Mouse (Mus musculus): ENCODE data around the gene Fam78a. TPM values are rescaled to one million over a fixed set of nuclear protein-coding genes. Genes with fewer than 3 reads are reported as not detected.
A peak's percentile ranks its signal among the peaks of the same experiment; 100 is the strongest.

The Fam78a gene
- total and polyA plus RNA-seq, 2 experiments from 2014 or later = 0.39 to 1.3 TPM

GRCm38 (mm10) chr2:32074404-32074803 lies 10.3 kb downstream of the Fam78a start:
- H3K36me3 ChIP-seq (ENCODE audit: insufficient read depth, low read length) = no peaks in the 10 kb centered on the region
- H3K27ac ChIP-seq = no peak overlapping the region
- no peak overlapping the region for H3K4me2 ChIP-seq (ENCODE audit: low read depth, low read length)
- H3K9me3 ChIP-seq (ENCODE audit: low read length) = no peaks in the 10 kb centered on the region
- no peaks in the 10 kb centered on the region for H3K27me3 ChIP-seq (ENCODE audit: insufficient read depth, low read length)
- DNase-seq (ENCODE audit: low spot score) (peak; percentile 29), ATAC-seq (no peak)
- no peak overlapping the region for H3K9ac ChIP-seq (replicated peaks; ENCODE audit: low read length)
- 56% methylated on average over 8 of the region's 8 CpGs for WGBS
- H3K4me3 ChIP-seq (ENCODE audit: low read length) = no peak overlapping the region
- no peak for TF ChIP-seq CTCF (IDR thresholded peaks at IDR 0.05; ENCODE audit: low read depth)
- no peaks in the 10 kb centered on the region for H3K4me1 ChIP-seq (ENCODE audit: insufficient read depth, low read length)

- DNase-seq (ENCODE audit: low spot score) (no peak), ATAC-seq (no peak)
- no peak for TF ChIP-seq CTCF (IDR thresholded peaks at IDR 0.05; ENCODE audit: low read depth)
- H3K4me3 ChIP-seq (ENCODE audit: low read length) = no peak overlapping the region
- no peak overlapping the region for H3K9ac ChIP-seq (replicated peaks; ENCODE audit: low read length)
- H3K36me3 ChIP-seq (ENCODE audit: insufficient read depth, low read length) = no peaks in the 10 kb centered on the region
- H3K27me3 ChIP-seq (ENCODE audit: insufficient read depth, low read length) = 0 out of 2 replicates have a peak, but pooled peaks cover 9% of the 10 kb centered on the region
- H3K4me2 ChIP-seq (ENCODE audit: low read depth, low read length) = no peak overlapping the region
- H3K27ac ChIP-seq = no peak overlapping the region
- H3K9me3 ChIP-seq (ENCODE audit: low read length) = no peaks in the 10 kb centered on the region
- 94% methylated on average over 10 of the region's 10 CpGs for WGBS
- H3K4me1 ChIP-seq (ENCODE audit: insufficient read depth, low read length) = no peaks in the 10 kb centered on the region
Observed at GRCm38 (mm10) chr2:32070747-32071146, 13.9 kb downstream of the Fam78a start.

DNA sequence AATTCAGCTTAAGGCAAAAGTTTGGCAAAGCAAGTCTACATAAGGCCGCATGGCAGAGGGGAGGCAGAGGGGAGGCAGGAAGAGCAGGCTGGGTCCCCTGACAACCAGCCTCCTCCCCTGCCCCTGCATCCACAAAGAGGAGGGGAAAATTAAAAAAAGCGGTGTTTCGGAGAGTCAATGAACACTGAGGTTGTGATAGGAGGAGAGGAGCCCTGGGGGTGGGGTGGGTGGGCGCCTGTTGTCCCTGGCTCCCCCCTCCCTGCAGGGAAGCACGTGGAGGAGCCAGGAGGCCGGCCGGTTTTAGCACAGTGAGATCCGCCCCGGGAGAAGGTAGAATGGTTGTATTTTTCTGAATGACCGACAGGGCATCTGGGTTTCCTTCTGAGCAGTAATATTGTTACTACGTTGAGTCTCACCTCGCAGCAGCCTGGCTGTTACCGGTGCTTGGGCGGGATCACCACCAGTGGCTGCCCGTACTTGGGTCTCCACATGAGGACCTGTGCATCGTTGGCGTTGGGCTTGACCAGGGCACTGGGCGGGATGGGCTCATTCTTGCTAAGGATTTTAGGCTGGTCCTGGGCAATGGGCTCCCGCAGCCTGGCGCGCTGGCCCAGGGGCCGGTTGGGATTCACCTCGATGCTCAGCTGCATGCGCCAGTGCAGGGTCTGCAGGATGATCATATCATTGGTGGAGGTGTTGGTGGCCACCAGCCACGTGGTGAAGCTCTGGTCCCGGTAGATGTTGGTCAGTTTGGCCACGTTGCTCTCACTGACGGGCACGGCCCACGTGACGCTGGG lies 15.6 kb downstream of the Fam78a start:
- no peak overlapping the region for H3K27ac ChIP-seq
- 0 out of 2 replicates have a peak, but pooled peaks have one; percentile 2 for TF ChIP-seq CTCF (IDR thresholded peaks at IDR 0.05; ENCODE audit: low read depth)
- H3K27me3 ChIP-seq (ENCODE audit: insufficient read depth, low read length) = 0 out of 2 replicates have a peak, but pooled peaks cover 9% of the 10 kb centered on the region
- no peak overlapping the region for H3K4me3 ChIP-seq (ENCODE audit: low read length)
- no peaks in the 10 kb centered on the region for H3K9me3 ChIP-seq (ENCODE audit: low read length)
- no peak overlapping the region for H3K4me2 ChIP-seq (ENCODE audit: low read depth, low read length)
- DNase-seq (ENCODE audit: low spot score) = no peak
- H3K36me3 ChIP-seq (ENCODE audit: insufficient read depth, low read length) = no peaks in the 10 kb centered on the region
- H3K4me1 ChIP-seq (ENCODE audit: insufficient read depth, low read length) = no peaks in the 10 kb centered on the region
- no peak overlapping the region for H3K9ac ChIP-seq (replicated peaks; ENCODE audit: low read length)
- ATAC-seq = no peak
- 61% methylated on average over 29 of the region's 31 CpGs for WGBS

DNA sequence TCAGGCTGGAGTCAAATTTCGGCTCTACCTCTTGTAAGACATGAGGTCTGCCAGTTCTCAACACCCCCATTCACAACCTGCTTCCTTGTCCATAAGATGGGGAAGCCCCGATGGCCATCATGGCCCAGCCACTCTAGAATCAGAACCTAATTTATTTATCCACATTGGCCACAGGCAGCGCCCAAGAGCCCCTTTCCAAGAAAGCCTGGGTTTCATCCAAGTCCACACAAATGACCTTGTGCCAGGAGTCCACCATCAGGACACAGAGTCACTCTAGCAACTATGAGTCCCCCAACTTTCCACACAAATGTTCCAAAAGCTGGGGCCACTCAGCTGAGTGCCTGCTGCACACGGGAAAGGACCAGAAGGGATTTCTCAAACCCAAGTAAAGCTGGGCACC lies 18.7 kb downstream of the Fam78a start:
- H3K9ac ChIP-seq (replicated peaks; ENCODE audit: low read length) = no peak overlapping the region
- H3K4me2 ChIP-seq (ENCODE audit: low read depth, low read length) = no peak overlapping the region
- WGBS = 82% methylated on average over 4 of the region's 4 CpGs
- peak; percentile 56 for DNase-seq (ENCODE audit: low spot score)
- H3K27me3 ChIP-seq (ENCODE audit: insufficient read depth, low read length) = 0 out of 2 replicates have a peak, but pooled peaks cover 9% of the 10 kb centered on the region
- no peak for ATAC-seq
- no peak overlapping the region for H3K4me3 ChIP-seq (ENCODE audit: low read length)
- H3K36me3 ChIP-seq (ENCODE audit: insufficient read depth, low read length) = no peaks in the 10 kb centered on the region
- TF ChIP-seq CTCF (IDR thresholded peaks at IDR 0.05; ENCODE audit: low read depth) = peak; percentile 41; the same call in 1 of the 2 replicates
- H3K9me3 ChIP-seq (ENCODE audit: low read length) = no peaks in the 10 kb centered on the region
- H3K27ac ChIP-seq = no peak overlapping the region
- no peaks in the 10 kb centered on the region for H3K4me1 ChIP-seq (ENCODE audit: insufficient read depth, low read length)

GRCm38 (mm10) chr2:32065371-32065791 lies 19.3 kb downstream of the Fam78a start:
- H3K4me3 ChIP-seq (ENCODE audit: low read length) = no peak overlapping the region
- no peaks in the 10 kb centered on the region for H3K36me3 ChIP-seq (ENCODE audit: insufficient read depth, low read length)
- no peak overlapping the region for H3K4me2 ChIP-seq (ENCODE audit: low read depth, low read length)
- 82% methylated on average over 5 of the region's 5 CpGs for WGBS
- H3K9me3 ChIP-seq (ENCODE audit: low read length) = no peaks in the 10 kb centered on the region
- no peaks in the 10 kb centered on the region for H3K4me1 ChIP-seq (ENCODE audit: insufficient read depth, low read length)
- H3K9ac ChIP-seq (replicated peaks; ENCODE audit: low read length) = no peak overlapping the region
- ATAC-seq = no peak
- 0 out of 2 replicates have a peak, but pooled peaks cover 9% of the 10 kb centered on the region for H3K27me3 ChIP-seq (ENCODE audit: insufficient read depth, low read length)
- DNase-seq (ENCODE audit: low spot score) = no peak
- no peak overlapping the region for H3K27ac ChIP-seq
- TF ChIP-seq CTCF (IDR thresholded peaks at IDR 0.05; ENCODE audit: low read depth) = no peak

DNA sequence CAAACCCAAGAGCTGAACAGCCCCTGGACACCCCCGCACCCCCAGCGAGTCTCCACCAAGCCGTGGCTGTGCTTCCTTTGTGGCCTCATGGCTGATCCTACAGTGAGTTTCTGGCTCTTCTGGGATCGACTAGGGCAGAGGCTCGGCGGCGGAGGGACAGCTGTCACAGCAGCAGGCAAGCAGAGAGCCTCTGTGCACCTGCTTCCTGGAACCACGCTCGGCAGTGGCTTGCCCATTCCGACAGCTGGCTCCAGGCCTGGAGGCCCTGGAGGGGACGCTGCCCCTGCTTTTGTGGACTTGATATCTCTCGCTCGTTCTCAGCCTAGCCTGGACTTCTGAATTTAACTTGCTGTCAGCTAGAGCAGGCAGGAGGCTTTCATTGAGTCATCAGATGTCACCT lies 19.7 kb downstream of the Fam78a start:
- ATAC-seq (0 out of 2 replicates have a peak, but pooled peaks have one; percentile 48), DNase-seq (ENCODE audit: low spot score) (peak; percentile 61)
- Histone ChIP-seq H3K4me2 (ENCODE audit: low read depth, low read length) (no peak overlapping the region), H3K27me3 (ENCODE audit: insufficient read depth, low read length) (0 out of 2 replicates have a peak, but pooled peaks cover 9% of the 10 kb centered on the region), H3K4me3 (ENCODE audit: low read length) (no peak overlapping the region), H3K36me3 (ENCODE audit: insufficient read depth, low read length) (no peaks in the 10 kb centered on the region), H3K27ac (no peak overlapping the region), H3K9me3 (ENCODE audit: low read length) (no peaks in the 10 kb centered on the region), H3K9ac (replicated peaks; ENCODE audit: low read length) (no peak overlapping the region), H3K4me1 (ENCODE audit: insufficient read depth, low read length) (no peaks in the 10 kb centered on the region)
- WGBS = 35% methylated on average over 13 of the region's 13 CpGs
- TF ChIP-seq CTCF (IDR thresholded peaks at IDR 0.05; ENCODE audit: low read depth) = no peak
